Mouse (Mus musculus) megakaryocyte, embryonic 14.5 days (primary cell): Measurements from ENCODE around the gene Rragd.

ENCODE experiments used
- FLI1 ChIP-seq: IDR thresholded peaks from 2 replicates; pipeline ENCODE4 v1.6.1; 2012; ENCODE audit warnings: low read length, inconsistent platforms, mixed read lengths
- GATA1 ChIP-seq: IDR thresholded peaks from 3 replicates; pipeline ENCODE4 v1.6.1; 2012; ENCODE audit warnings: mixed read lengths, low read length, inconsistent platforms, borderline replicate concordance

DNA sequence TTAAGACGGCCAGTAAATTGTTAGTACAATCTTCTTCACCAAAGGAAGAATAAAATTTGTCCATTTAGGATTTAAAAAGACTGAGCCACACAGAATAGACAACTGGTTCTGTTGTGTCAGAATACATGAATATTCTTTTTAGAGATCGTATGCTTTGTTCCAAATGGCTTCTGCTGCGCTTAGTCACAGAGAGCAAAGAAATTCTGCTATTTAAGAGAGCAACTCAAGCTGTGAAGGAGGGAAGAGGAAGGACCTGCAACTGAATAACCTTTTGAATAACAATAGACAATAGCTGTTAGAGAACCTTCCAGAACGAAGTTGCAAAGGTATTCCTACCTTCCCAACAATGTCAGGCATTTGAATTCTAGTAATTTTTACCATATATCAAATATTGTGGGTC, 41.9 kb upstream of the Rragd start:
- TF ChIP-seq GATA1 (no peak), FLI1 (no peak)
